Mouse (Mus musculus) midbrain, postnatal 0 days (tissue): ENCODE measurements around the gene D930020B18Rik. TPM values are rescaled to one million over a fixed set of nuclear protein-coding genes. Genes with fewer than 3 reads are reported as not detected.

Experiments used
- ATAC-seq: fragments of 200-750 bp; cut with Nextera tagmentation; 2 replicates; pipeline ENCODE4 v1.8.0; 2017; ENCODE audit warnings: moderate number of reproducible peaks, mild to moderate bottlenecking, moderate TSS enrichment, moderate library complexity; ENCODE audit not compliant: low FRiP score
- DNase-seq: peaks from one replicate; pipeline ENCODE4 v3.0.0-alpha.2; 2015; ENCODE audit warnings: low spot score
- H3K27ac ChIP-seq: fragments of 300-500 bp; sonication (generic); 2 replicates; pipeline ENCODE4 v1.5.1; 2014; ENCODE audit warnings: low read depth, mild to moderate bottlenecking, low read length, mixed read lengths
- H3K27me3 ChIP-seq: fragments of 300-500 bp; sonication (generic); 2 replicates; pipeline ENCODE4 v1.6.1; 2014; ENCODE audit warnings: low read length, control low read depth, mixed read lengths; ENCODE audit not compliant: insufficient read depth
- H3K36me3 ChIP-seq: fragments of 300-500 bp; sonication (generic); 2 replicates; pipeline ENCODE4 v1.6.1; 2014; ENCODE audit warnings: low read length, control low read depth, mixed read lengths; ENCODE audit not compliant: insufficient read depth
- H3K4me1 ChIP-seq: fragments of 300-500 bp; sonication (generic); 2 replicates; pipeline ENCODE4 v1.6.1; 2014; ENCODE audit warnings: mild to moderate bottlenecking, control low read depth, antibody characterized with exemption, low read length, mixed read lengths; ENCODE audit not compliant: insufficient read depth
- H3K4me2 ChIP-seq: fragments of 300-500 bp; sonication (generic); 2 replicates; pipeline ENCODE4 v1.6.1; 2014; ENCODE audit warnings: low read depth, mild to moderate bottlenecking, low read length, mixed read lengths; ENCODE audit not compliant: poor library complexity, severe bottlenecking
- H3K4me3 ChIP-seq: fragments of 300-500 bp; sonication (generic); 2 replicates; pipeline ENCODE4 v1.5.1; 2014; ENCODE audit warnings: low read depth, mild to moderate bottlenecking, low read length, moderate library complexity
- H3K9ac ChIP-seq: fragments of 300-500 bp; sonication (generic); replicated peaks from 2 replicates; pipeline ENCODE4 v1.6.1; 2014; ENCODE audit warnings: mild to moderate bottlenecking, low read length, moderate library complexity, mixed read lengths; ENCODE audit not compliant: poor library complexity, severe bottlenecking
- H3K9me3 ChIP-seq: fragments of 300-500 bp; sonication (generic); 2 replicates; pipeline ENCODE4 v1.6.1; 2016; ENCODE audit warnings: low read length, control low read depth
- CTCF ChIP-seq: IDR thresholded peaks from 2 replicates; pipeline ENCODE4 v1.5.1; 2016; ENCODE audit warnings: antibody characterized with exemption, mild to moderate bottlenecking
- WGBS: fragments of 180-500 bp; shearing (Covaris S2); extraction: QIAGEN DNeasy Blood & Tissue Kit; methylation state at CpG from one replicate; pipeline ENCODE4 v1.1.7; 2014; 5-methylcytosine and 5-hydroxymethylcytosine counted together
- polyA plus RNA-seq: library from polyadenylated mRNA; unstranded; fragments of >200 nt; fragmentation: Nextera tagmentation; extraction: Ambion mirVana; gene quantifications from 2 replicates; pipeline ENCODE4 v1.2.1, GENCODE M21; 2015
- total RNA-seq: library from RNA; depleted of rRNA; stranded (reverse); fragments of >200 nt; gene quantifications from 2 replicates; pipeline ENCODE4 v1.2.3, GENCODE M21; 2014

Gene D930020B18Rik
- total and polyA plus RNA-seq, 2 experiments from 2014 or later, result 0.42 to 0.44 TPM

GRCm38 (mm10) chr10:121611587-121611986 is 29.8 kb upstream of the D930020B18Rik start:
- H3K9ac ChIP-seq, result no peak overlapping the region
- H3K4me2 ChIP-seq, result no peak overlapping the region
- no peak overlapping the region for H3K27ac ChIP-seq
- no peak for TF ChIP-seq CTCF
- no peak overlapping the region for H3K4me3 ChIP-seq
- WGBS, result 82% methylated on average over 9 of the region's 10 CpGs
- no peak for DNase-seq
- H3K4me1 ChIP-seq, result no peaks in the 10 kb centered on the region
- peaks cover 61% of the 10 kb centered on the region for H3K36me3 ChIP-seq
- ATAC-seq, result no peak
- no peaks in the 10 kb centered on the region for H3K27me3 ChIP-seq
- H3K9me3 ChIP-seq, result no peaks in the 10 kb centered on the region

- Histone ChIP-seq H3K4me2 (no peak overlapping the region), H3K27me3 (no peaks in the 10 kb centered on the region), H3K4me3 (no peak overlapping the region), H3K4me1 (no peaks in the 10 kb centered on the region), H3K9ac (no peak overlapping the region), H3K36me3 (peaks cover 58% of the 10 kb centered on the region), H3K27ac (no peak overlapping the region), H3K9me3 (no peaks in the 10 kb centered on the region)
- TF ChIP-seq CTCF, result no peak
- ATAC-seq (no peak), DNase-seq (no peak)
- WGBS, result 91% methylated on average over 6 of the region's 6 CpGs
These were observed 28.9 kb upstream of the D930020B18Rik start for GRCm38 (mm10) chr10:121612448-121612847.

GRCm38 (mm10) chr10:121613570-121613969 is 27.8 kb upstream of the D930020B18Rik start:
- Histone ChIP-seq H3K4me3 (no peak overlapping the region), H3K4me1 (no peaks in the 10 kb centered on the region), H3K36me3 (peaks cover 57% of the 10 kb centered on the region), H3K9me3 (no peaks in the 10 kb centered on the region), H3K4me2 (no peak overlapping the region), H3K9ac (no peak overlapping the region), H3K27me3 (no peaks in the 10 kb centered on the region), H3K27ac (no peak overlapping the region)
- DNase-seq (no peak), ATAC-seq (no peak)
- no peak for TF ChIP-seq CTCF
- 90% methylated on average over 13 of the region's 13 CpGs for WGBS

- 92% methylated on average over 13 of the region's 13 CpGs for WGBS
- Histone ChIP-seq H3K4me1 (no peaks in the 10 kb centered on the region), H3K36me3 (peaks cover 51% of the 10 kb centered on the region), H3K27ac (no peak overlapping the region), H3K9ac (no peak overlapping the region), H3K27me3 (no peaks in the 10 kb centered on the region), H3K4me2 (no peak overlapping the region), H3K9me3 (no peaks in the 10 kb centered on the region), H3K4me3 (no peak overlapping the region)
- no peak for ATAC-seq
- no peak for DNase-seq
- TF ChIP-seq CTCF, result no peak
These were observed 26.1 kb upstream of the D930020B18Rik start for GRCm38 (mm10) chr10:121615146-121615870.

GRCm38 (mm10) chr10:121615935-121616334 is 25.5 kb upstream of the D930020B18Rik start:
- H3K36me3 ChIP-seq, result peaks cover 44% of the 10 kb centered on the region

GRCm38 (mm10) chr10:121622431-121622830 is 19.0 kb upstream of the D930020B18Rik start:
- H3K4me2 ChIP-seq, result no peak overlapping the region
- no peak overlapping the region for H3K4me3 ChIP-seq
- WGBS, result 90% methylated on average over 6 of the region's 6 CpGs
- no peaks in the 10 kb centered on the region for H3K9me3 ChIP-seq
- H3K27me3 ChIP-seq, result no peaks in the 10 kb centered on the region
- DNase-seq, result no peak
- no peaks in the 10 kb centered on the region for H3K4me1 ChIP-seq
- no peak overlapping the region for H3K9ac ChIP-seq
- peaks cover 16% of the 10 kb centered on the region for H3K36me3 ChIP-seq
- no peak for TF ChIP-seq CTCF
- ATAC-seq, result no peak
- no peak overlapping the region for H3K27ac ChIP-seq

More at GRCm38 (mm10) chr10:121615935-121616334, 25.5 kb upstream of the D930020B18Rik start:
- Histone ChIP-seq H3K4me3 (no peak overlapping the region), H3K4me2 (no peak overlapping the region), H3K9ac (no peak overlapping the region), H3K27me3 (no peaks in the 10 kb centered on the region), H3K27ac (no peak overlapping the region), H3K9me3 (no peaks in the 10 kb centered on the region), H3K4me1 (no peaks in the 10 kb centered on the region)
- TF ChIP-seq CTCF, result no peak
- ATAC-seq (no peak), DNase-seq (no peak)
- 44% methylated on average over 7 of the region's 7 CpGs for WGBS
